Mouse (Mus musculus): ENCODE data around the gene B3gnt8.

DNA sequence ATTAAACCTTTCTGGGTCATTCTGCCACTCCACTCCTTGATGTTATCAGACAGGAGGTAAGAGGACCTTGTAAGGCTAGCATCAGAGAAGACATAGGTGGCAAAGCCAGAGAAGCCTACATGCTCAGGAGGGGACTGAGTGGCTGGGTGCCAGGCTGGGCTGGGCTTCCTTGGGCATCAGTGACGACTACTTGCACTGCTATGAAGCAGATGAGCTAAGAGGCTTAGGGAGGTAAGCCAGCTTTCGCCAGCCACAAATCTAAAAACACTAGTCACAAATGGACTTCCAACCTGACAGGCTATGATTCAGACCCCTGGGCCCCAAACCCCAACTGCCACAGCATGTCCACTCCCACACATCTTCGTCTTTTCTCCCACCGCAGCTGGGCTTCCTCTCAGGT, 18.2 kb downstream of the B3gnt8 start:
- TF ChIP-seq POLR2A (IDR thresholded peaks at IDR 0.05; ENCODE audit: control insufficient read depth, extremely low read depth, insufficient read depth, low read length, poor library complexity) (no peak), CTCF (IDR thresholded peaks at IDR 0.05; ENCODE audit: borderline replicate concordance, control insufficient read depth, extremely low read depth, insufficient read depth, low read length, poor library complexity) (no peak)

Data from thymus, adult 2 months (tissue).